Mouse (Mus musculus) urinary bladder, postnatal 10 days (tissue): ENCODE data around the gene Cd33.

Source experiments
- DNase-seq: peaks from one replicate; pipeline ENCODE4 v3.0.0; 2022; ENCODE audit warnings: low spot score

The Cd33 gene

DNA sequence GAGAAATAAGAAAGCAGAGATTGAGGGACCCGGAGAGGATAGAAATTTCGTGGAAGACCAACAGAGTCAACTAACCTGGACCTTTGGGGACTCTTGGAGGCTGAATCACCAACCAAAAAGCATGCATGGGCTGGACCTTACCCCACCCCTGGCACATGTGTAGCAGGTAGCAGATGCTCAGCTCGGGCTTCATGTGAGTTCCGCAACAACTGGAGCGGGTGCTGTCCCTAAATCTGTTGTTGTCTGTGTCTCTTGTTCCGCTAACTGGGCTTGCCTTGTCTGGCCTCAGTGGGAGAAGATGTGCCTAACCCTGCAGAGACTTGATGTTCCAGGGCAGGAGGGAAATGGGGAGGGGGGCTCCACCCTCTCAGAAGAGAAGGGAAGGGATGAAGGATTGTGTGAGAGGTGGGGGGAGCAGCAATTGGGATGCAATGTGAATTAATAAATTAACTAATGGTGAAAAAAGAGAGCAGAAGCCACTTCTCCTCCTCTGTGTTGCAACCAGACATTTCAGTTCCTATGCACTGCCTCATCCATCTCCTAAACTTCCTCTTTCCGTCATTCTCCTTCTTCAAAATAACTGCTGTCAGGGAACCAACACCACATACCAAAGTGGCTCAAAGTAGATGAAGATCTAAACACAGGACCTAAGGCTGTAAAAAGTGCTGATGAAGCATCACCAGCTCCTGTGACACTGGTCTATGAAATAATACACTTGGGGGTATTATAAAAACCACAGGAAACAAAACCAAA lies at the start of gene Cd33:
Cd33 (minus strand) TSS at position 204 of the 753 bp plus-strand sequence.
- no peak for DNase-seq

DNA sequence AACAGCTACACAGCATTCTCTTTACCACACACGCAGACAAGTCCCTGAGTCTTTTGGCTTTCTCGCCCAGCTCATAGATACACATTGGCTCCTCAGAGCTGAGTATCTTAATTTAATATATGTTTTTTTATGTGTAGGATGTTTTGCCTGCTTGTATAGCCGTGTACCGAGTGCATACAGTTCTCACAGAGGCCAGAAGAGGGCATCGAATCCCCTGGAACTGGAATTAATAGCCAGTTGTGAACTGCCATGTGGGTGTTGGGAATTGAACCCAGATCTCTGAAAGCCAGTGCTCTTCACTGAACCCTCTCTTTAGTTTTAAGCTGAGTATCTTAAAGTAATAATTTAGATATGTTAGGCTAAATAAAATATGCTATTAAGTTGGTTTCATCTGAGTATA lies 40.6 kb upstream of the Cd33 start:
- DNase-seq = no peak

- DNase-seq = no peak
These were observed 36.3 kb upstream of the Cd33 start for GRCm38 (mm10) chr7:43580526-43580925.

DNA sequence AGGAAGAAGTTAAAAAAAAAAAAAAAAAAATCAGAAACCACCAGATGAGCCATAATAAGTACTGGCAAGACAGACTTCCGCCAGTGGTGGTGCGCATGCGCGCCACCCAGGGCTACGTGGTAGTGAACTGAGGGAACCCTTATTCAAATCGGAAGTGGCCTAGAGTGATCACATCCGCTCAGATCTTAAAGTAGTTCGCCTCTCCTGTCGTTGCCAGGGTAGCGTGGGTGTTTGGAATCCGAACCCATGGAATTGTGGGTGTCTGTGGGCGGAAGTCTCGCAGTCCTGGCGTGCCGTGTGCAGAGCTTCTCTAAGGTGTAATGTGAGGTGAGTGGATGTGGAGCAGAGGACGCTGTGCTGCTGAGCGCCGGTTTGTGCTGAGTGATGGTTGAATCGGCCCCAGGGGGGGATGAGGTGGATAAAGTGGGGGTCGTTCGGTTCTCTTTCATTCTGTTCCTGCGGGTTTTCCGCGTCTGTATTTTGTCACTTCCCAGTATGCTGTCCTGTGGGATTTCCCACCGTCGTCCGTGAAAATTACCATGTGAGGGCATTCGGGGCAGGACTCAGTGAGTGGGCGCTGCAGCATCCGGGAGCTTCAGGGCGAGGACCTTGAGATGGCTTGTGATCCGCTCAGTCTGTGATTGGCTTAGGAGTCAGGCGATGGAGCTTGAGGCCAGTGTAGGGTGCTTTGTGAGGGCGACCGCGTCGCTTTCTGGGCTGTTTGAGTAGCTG lies 35.4 kb upstream of the Cd33 start, which contains the start of gene Zfp719:
Zfp719 (plus strand) TSS at position 171 of the 732 bp plus-strand sequence.
- peak; percentile 60 for DNase-seq

DNA sequence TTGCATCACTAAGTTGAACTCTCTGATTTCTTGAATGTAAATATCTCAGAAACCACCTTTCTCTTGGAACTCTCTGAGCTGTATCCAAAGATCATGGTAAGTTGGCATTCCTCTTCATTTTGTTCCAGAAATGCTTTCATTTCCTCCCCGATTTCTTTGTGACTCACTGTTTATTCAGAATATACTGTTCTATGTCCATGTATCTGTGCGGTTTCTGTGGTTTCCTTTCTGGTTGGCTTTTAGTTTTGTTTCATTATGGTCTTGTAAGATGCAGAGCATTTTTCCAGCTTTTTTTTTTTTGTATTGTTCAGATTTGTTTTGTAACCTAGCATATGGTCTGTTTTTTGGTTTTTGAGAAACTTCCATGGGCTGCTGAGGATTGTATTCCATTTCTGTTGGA lies 27.0 kb upstream of the Cd33 start:
- no peak for DNase-seq

DNA sequence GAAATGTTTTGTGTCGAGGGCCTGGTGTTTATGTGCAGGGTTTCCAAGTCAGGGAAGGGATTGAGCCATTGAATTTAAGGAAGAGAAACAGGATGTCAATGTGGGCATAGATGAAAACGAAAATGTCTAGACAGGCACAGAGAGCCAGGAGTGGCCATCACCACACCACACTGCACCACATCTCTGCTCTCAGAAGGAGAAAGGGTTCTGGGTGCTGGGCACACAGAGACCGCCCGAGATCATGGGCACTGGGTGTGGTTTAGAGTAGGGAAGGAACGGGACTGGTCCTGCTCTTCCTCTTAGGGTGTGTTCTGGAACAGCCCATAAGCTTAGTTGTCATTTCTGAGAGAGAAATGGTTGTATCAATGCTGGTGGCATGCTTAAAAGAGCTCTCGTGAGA lies 19.1 kb upstream of the Cd33 start:
- no peak for DNase-seq

- no peak for DNase-seq
These were observed 18.4 kb upstream of the Cd33 start for GRCm38 (mm10) chr7:43562651-43563070.

GRCm38 (mm10) chr7:43562006-43562633 lies 17.9 kb upstream of the Cd33 start, which contains the start of gene Zfp658:
Zfp658 (plus strand) TSS chr7:43562256.
- DNase-seq = peak; percentile 28

DNA sequence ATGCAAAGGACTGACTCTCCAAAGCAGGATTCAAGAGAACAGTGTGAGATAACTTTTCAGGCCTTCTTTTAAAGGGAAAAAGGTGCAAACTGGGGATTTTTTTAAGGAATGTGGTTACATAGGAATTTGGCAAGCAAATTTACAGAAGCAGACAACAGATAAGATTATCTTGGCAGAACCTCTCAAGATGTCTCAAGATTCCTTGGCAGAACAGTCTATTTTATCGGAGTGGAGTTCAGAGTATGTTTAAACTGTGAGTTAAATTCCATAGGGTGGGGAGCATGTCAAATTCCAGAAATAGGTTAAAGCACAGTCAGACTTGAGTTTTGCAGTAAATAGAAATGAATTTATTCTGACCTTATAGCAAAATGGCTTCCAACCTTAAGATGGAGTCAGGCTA lies 12.7 kb upstream of the Cd33 start:
- no peak for DNase-seq

DNA sequence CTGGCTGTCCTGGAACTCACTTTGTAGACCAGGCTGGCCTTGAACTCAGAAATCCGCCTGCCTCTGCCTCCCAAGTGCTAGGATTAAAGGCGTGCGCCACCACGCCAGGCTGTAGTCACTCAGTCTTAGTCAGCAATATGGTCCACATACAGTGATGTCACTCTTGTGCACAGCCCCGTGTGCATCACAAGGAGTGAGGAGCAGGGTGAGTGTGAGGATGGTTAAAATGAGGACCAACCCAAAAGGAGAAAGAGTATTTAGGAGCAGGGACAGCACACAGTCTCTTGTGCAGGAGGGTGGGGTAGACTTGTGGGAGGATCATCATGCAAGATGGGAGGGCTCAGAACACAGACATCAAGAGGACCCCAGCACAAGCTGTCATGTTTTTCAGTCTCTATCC lies 11.1 kb upstream of the Cd33 start:
- DNase-seq = no peak

DNA sequence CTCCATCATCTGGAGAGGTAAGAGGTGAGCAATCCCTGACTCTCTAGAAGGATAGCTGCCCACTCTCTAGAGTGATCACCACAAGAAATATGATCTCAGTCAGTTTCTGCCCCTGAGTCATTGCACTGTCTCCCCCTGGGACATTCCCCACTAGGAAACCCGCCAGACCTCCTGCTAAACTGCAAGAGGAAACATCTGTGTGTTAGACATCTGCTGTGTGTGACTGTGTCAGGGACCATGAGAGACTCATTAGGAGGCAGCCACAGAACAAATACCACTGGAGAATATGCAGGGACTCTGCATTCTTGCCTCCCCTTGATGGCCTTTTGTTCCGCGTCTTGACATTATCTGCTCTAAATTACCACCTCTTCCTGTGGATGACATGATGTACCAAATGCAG lies 10.3 kb upstream of the Cd33 start:
- DNase-seq = no peak

DNA sequence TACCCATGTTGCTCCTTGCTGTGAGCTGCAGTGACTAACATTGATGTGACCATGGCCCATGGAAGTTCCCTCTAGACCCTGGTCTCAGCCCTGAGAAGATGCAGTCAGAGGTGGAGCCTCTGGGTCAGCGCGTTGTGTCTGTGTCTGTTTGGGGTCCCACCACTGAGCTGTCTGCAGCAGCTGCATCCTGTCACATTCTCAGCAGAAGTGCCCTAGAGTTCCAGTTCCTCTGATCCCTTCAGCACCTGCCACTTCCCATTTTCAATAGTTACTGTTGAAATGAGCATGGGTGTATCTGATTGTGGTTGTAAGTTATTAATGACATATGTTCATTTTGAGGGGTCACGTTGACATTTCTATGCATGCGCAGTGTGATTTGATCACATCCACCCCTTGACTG lies 8.9 kb upstream of the Cd33 start:
- DNase-seq = no peak

GRCm38 (mm10) chr7:43548206-43548605 lies 4.0 kb upstream of the Cd33 start:
- no peak for DNase-seq

GRCm38 (mm10) chr7:43547666-43548065 lies 3.4 kb upstream of the Cd33 start:
- no peak for DNase-seq

DNA sequence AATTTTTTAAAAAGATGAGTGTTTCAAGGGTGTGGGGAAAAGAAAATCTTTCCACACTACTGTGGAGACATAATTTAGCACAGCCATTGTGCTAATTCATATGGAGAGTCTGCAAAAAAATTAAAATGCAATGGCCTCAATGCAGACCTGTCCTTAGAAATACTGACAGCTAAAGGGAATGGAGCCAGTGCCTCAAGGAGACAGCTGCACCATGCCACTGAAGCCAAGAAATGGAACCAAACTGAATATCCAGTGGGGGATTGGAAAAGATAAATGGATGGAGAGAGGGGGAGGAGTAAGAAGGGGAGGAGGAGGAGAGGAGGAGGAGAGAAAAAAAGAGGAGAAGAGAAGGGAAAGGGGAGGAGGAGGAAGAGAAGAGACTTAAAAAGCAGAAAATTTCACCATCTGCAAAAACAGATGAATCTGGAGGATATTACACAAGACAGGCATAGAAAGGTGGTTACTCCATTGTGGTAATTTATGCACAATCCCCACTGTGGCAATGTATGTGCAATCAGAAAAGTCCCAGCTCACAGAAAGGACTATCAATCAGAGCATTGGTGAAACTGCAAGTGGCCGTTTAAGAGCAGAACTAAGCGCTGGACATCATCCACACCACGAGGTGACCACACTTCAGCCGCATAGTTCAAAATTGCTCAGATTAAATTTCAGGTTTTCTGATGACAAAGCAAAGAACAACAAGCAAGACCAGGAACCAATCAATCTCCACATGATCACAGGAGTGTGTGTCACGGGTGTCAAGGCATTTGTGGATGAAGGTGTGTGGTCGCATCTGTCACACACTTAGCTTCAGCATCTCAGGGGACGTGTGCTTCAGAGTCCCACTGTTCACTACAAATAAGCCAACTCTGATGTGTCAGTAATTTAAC lies 1.7 kb upstream of the Cd33 start:
- no peak for DNase-seq

DNA sequence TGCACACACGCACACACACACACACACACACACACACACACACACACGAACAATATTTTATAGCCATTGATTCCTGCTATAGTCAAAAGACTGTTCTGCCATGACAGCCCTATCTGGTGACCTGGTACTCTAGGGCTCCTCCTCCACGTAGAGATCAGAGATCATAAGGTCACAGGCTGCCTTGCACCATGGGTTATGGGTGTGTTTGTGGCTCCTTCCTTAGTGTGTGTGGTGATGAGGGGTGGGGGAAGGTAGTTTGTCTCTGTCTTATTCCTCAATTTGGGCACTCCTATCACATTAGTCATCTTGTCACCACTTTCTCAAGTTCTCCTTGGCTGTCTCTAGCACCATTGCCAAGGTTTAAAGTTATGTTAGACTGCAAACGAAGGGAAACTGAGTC lies 5.7 kb downstream of the Cd33 start:
- DNase-seq = no peak

GRCm38 (mm10) chr7:43532936-43533505 lies 11.2 kb downstream of the Cd33 start:
- DNase-seq = no peak

GRCm38 (mm10) chr7:43530216-43530785 lies 13.9 kb downstream of the Cd33 start:
- no peak for DNase-seq

DNA sequence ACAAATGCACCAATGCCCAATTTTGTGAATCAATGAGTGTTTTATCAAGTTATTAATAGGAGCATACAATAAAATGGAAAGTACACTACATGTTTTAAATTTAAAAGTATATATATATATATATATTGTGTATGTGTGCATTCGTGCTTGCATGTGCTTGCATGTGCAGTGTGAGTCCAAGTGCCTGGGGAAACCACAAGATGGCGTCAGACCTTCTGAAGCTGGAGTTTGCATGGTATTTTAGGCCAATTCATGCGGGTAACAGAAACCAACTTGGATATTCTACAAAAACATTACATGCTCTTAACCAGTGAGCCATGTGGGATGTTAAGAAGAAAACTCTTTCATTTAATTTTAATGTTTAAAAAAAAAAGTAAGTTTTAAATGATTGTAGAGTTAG lies 18.9 kb downstream of the Cd33 start:
- no peak for DNase-seq

- DNase-seq = no peak
These were observed 21.5 kb downstream of the Cd33 start for GRCm38 (mm10) chr7:43522776-43523175.

DNA sequence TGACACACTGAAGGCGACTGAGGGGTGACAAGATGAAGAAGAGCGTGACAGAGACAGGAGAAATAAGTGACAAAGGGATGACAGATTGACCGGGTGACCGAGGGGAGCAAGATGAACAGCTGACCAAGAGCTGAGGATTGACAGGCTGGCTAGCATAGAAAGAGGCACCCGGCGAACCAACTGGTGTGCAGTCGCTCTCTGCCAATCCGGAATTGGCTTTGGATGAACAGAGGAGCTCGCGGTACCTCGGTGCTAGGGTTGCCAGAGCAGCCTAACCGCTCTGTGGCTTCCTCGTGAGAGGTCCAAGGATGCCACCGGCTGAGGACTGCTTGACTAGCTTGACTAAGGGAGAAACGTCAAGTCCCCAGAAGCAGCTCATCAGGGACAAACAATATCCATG lies 25.9 kb downstream of the Cd33 start:
- no peak for DNase-seq
